Mouse (Mus musculus) limb, embryonic 13.5 days (tissue): ENCODE measurements around the gene Adcy7. TPM values are rescaled to one million over a fixed set of nuclear protein-coding genes. Genes with fewer than 3 reads are reported as not detected.

Experiments used
- ATAC-seq: fragments of 200-750 bp; cut with Nextera tagmentation; 2 replicates; pipeline ENCODE4 v1.8.0; 2017; ENCODE audit warnings: low read depth, moderate number of reproducible peaks, moderate TSS enrichment; ENCODE audit not compliant: low FRiP score
- H3K27ac ChIP-seq: fragments of 300-500 bp; sonication (generic); 2 replicates; pipeline ENCODE4 v1.5.1; 2015; ENCODE audit warnings: inconsistent platforms, mild to moderate bottlenecking, moderate library complexity
- H3K27me3 ChIP-seq: fragments of 300-500 bp; sonication (generic); 2 replicates; pipeline ENCODE4 v1.6.1; 2015; ENCODE audit warnings: mild to moderate bottlenecking, inconsistent platforms
- H3K36me3 ChIP-seq: fragments of 300-500 bp; sonication (generic); 2 replicates; pipeline ENCODE4 v1.6.1; 2015; ENCODE audit warnings: inconsistent platforms, mild to moderate bottlenecking, moderate library complexity
- H3K4me1 ChIP-seq: fragments of 300-500 bp; sonication (generic); 2 replicates; pipeline ENCODE4 v1.6.1; 2015; ENCODE audit warnings: inconsistent platforms
- H3K4me2 ChIP-seq: fragments of 300-500 bp; sonication (generic); replicated peaks from 2 replicates; pipeline ENCODE4 v1.6.1; 2015; ENCODE audit warnings: inconsistent platforms, mild to moderate bottlenecking, moderate library complexity
- H3K4me3 ChIP-seq: fragments of 300-500 bp; sonication (generic); 2 replicates; pipeline ENCODE4 v1.5.1; 2015; ENCODE audit warnings: moderate library complexity, mild to moderate bottlenecking, inconsistent platforms
- H3K9ac ChIP-seq: fragments of 300-500 bp; sonication (generic); 2 replicates; pipeline ENCODE4 v1.6.1; 2015; ENCODE audit warnings: mild to moderate bottlenecking, inconsistent platforms
- H3K9me3 ChIP-seq: fragments of 300-500 bp; sonication (generic); 2 replicates; pipeline ENCODE4 v1.6.1; 2016; ENCODE audit warnings: inconsistent platforms
- WGBS: fragments of 180-500 bp; shearing (Covaris S2); methylation state at CpG from one replicate; pipeline ENCODE4 v1.1.7; 2015; 5-methylcytosine and 5-hydroxymethylcytosine counted together
- polyA plus RNA-seq: library from polyadenylated mRNA; unstranded; fragments of >200 nt; fragmentation: Nextera tagmentation; extraction: Ambion mirVana; gene quantifications from 2 replicates; pipeline ENCODE4 v1.2.1, GENCODE M21; 2015

Adcy7 gene
- polyA plus RNA-seq, 1 experiment from 2014 or later, result 5.1 TPM

DNA sequence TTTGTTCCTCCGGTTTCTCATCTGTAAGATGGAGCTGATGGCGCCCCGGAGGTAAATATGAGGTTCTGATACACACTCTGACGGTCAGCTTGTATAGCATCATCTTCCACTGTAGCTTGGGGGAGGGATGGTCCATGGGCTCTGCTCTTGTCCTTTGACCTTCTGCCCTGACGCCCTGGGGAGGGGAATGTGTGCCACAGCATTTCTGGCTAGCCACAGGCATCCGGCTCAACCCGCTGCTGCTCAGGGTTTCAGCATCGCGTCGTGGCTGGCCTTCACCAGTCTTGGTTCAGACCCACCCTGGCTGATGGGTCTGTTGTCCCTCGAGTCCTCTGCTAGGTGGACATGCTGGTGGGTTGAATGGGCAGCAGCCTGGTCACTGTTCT, 19.1 kb downstream of the Adcy7 start:
- peaks cover 33% of the 10 kb centered on the region for H3K4me1 ChIP-seq
- no peak overlapping the region for H3K4me2 ChIP-seq
- H3K4me3 ChIP-seq, result no peak overlapping the region
- no peak overlapping the region for H3K27ac ChIP-seq
- H3K9me3 ChIP-seq, result no peaks in the 10 kb centered on the region
- no peak overlapping the region for H3K9ac ChIP-seq
- 93% methylated on average over 11 of the region's 11 CpGs for WGBS
- no peaks in the 10 kb centered on the region for H3K36me3 ChIP-seq
- ATAC-seq, result no peak
- no peaks in the 10 kb centered on the region for H3K27me3 ChIP-seq

DNA sequence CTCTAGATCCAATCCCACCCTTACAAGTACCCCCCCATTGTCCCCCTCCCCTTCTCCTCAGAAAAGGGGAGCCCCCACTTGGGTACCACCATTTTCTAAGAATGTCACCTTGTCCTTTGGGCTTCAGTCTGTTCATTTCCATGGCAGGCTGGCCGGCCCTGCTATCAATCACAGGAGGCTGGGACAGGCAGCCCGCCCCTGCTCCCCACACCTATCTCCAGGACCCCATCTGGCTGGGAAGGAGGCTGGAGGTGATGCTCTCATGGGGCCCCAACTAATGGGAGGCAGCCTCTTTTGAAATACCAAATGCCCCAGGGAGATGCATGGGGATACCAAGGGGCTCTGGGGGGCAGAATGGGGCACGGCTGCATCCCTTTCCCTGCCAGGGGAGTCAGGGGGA, 20.7 kb downstream of the Adcy7 start:
- Histone ChIP-seq H3K36me3 (no peaks in the 10 kb centered on the region), H3K27ac (no peak overlapping the region)
- WGBS, result 74% methylated on average over 3 of the region's 3 CpGs

DNA sequence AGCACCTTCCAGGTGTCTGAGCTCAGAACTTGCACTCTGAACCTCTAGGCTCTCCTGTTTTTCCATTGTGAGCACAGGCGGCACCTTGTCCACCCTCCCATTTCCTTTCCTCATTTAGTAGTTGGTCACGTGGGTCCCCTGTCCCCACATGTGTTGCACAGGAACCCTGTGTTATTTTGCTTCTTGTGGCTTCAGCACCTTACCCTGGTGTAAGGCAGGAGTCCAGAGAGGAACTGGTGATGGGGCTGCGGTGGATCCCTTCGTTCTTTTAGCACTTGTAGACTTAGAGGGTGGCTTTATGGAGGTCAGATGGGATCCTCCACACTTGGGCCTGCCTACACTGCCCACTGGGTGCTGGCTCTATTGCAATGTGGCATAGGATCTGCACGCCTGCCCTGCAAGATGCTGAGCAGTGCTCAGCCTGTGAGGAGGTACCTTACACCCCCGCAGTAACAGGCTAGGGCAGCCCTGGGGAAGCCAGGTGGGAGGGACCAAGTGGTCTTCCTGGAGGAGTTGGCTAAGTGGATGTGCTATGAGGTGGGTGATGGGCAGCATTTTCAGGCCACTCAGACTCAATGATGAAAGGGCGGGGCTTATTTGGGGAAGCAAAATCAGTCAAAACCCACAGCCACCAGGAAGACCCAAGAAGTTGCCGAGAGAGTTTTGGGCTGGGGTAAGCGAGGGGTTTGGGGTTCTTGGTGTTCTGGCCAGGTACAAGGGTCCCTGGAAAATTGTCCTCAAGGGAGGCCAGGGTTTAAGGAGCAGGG, 21.6 kb downstream of the Adcy7 start:
- ATAC-seq, result no peak
- Histone ChIP-seq H3K36me3 (no peaks in the 10 kb centered on the region), H3K27ac (no peak overlapping the region), H3K9me3 (no peaks in the 10 kb centered on the region), H3K9ac (no peak overlapping the region), H3K4me1 (peaks cover 28% of the 10 kb centered on the region), H3K4me3 (no peak overlapping the region), H3K4me2 (no peak overlapping the region), H3K27me3 (no peaks in the 10 kb centered on the region)
- WGBS, result 86% methylated on average over 9 of the region's 9 CpGs

More for the DNA sequence above, 20.7 kb downstream of the Adcy7 start:
- Histone ChIP-seq H3K4me2 (no peak overlapping the region), H3K27me3 (no peaks in the 10 kb centered on the region), H3K9me3 (no peaks in the 10 kb centered on the region), H3K9ac (no peak overlapping the region), H3K4me1 (peaks cover 30% of the 10 kb centered on the region), H3K4me3 (no peak overlapping the region)
- no peak for ATAC-seq

DNA sequence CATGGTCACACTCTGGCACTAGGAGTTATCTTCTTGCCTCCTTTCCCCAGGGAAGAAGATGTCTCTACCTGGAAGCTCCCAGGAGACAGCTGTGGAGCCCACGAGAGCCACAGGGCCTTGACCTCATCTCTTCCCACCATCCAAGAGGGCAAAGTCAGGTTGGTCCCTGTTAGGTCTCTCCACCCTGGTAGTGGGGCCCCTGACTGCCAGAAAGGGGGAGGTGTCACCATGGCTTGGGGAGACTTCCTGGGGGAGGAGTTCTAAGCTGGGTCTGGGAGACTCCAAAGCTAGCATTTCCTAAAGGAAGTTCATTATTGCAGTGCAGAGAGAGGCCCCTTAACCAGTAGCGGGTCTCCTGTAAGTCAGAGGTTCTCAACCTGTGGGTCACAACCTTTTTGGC, 22.8 kb downstream of the Adcy7 start:
- ATAC-seq, result no peak
- H3K36me3 ChIP-seq, result no peaks in the 10 kb centered on the region
- no peak overlapping the region for H3K9ac ChIP-seq
- H3K27ac ChIP-seq, result no peak overlapping the region
- 81% methylated on average over 2 of the region's 2 CpGs for WGBS
- peaks cover 18% of the 10 kb centered on the region for H3K4me1 ChIP-seq
- H3K4me3 ChIP-seq, result no peak overlapping the region
- no peaks in the 10 kb centered on the region for H3K27me3 ChIP-seq
- no peaks in the 10 kb centered on the region for H3K9me3 ChIP-seq
- no peak overlapping the region for H3K4me2 ChIP-seq

DNA sequence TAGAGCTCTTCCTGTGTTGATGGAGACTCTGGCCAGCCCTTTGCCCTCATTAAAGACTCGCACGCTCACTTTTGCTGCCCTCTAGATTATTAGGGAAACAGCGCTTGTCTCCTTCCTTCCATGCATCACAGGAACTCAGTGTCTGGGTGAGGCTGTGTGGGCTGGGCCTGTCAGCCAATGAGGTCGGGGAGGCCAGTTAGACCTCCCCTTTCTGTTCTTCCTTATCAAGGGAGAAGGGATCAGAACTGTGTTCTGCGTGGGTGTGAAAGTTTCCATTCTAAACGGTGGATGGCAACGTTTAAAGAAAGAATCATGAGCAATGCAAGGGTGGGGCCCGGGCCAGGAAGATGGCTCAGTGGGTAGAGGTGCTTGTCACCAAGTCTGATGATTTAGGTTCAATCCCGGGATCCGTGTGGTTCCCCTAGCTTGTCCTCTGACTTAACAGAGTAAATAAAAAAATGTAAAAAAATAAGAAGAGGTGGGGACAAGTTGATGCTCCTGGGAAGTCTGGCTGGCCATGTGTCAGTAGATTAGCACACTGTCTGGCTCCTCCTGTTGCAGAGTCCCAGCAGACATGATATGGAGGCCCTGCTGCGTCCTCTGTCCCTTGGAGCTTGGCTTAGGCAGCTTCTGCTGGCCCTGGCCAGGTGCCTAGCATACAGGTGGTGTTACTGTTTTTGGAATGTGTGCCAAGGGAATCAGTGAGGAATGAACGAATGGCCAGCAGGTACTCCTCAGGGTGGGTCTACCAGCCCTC, 26.0 kb downstream of the Adcy7 start:
- Histone ChIP-seq H3K27me3 (no peaks in the 10 kb centered on the region), H3K4me2 (no peak overlapping the region), H3K36me3 (no peaks in the 10 kb centered on the region), H3K9me3 (no peaks in the 10 kb centered on the region), H3K4me3 (no peak overlapping the region), H3K4me1 (peaks cover 23% of the 10 kb centered on the region), H3K9ac (no peak overlapping the region), H3K27ac (no peak overlapping the region)
- WGBS, result 48% methylated on average over 12 of the region's 12 CpGs
- ATAC-seq, result no peak

DNA sequence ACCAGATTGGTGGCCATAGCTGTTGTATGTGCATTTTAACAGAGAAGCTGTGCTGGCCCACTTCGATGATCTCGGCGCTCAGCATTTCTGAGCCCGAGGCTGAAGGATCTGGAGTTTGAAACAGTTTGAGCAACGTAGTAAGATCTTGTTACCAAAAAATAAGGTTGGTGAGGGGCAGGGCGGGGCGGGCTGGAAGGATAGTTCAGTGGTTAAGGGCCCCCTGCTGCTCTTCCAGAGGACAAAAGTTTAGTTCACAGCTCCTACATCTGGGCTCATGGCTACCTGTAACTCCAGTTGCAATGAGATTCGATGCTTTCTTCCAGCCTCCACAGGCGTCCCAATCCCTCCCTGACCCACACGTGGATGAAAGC, 26.5 kb downstream of the Adcy7 start:
- Histone ChIP-seq H3K9ac (no peak overlapping the region), H3K4me2 (no peak overlapping the region), H3K27ac (no peak overlapping the region), H3K27me3 (no peaks in the 10 kb centered on the region), H3K4me1 (peaks cover 23% of the 10 kb centered on the region), H3K9me3 (no peaks in the 10 kb centered on the region), H3K4me3 (no peak overlapping the region), H3K36me3 (no peaks in the 10 kb centered on the region)
- ATAC-seq, result no peak
- WGBS, result 84% methylated on average over 10 of the region's 10 CpGs

DNA sequence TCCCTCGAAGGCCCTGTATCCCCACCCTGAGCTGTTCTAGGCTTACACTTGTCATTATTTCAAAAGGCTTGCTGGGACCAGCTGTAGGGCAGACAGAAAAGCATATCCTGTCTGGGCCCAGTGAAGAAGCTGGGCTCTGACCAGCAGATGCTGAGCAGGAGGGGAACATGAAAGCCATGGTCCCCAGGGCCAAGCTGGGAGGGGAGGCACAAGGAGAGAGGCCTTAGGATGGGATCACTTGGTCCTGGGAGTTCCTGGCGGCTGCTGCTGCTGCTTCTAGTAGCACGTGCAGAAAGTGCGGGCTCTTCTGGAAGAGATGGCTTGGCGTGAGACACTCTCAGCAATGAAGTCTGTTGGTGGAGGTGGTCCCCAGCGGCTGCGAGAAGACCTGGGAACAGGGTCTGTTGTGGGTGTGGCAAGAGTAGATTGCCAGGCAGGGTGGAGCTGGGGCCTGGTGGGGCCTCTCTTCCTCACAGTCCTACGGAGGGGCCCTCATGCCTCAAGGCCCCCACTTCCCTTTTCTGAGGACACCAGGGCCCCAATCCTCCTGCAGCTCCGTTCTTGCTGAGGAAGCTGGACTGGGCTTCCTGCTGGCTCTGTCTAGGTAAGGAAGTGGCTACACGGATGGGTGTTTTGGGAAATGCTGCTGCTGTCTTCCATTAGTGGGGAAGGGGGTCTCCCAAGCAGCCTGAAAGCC, 27.9 kb downstream of the Adcy7 start:
- Histone ChIP-seq H3K4me2 (no peak overlapping the region), H3K4me3 (no peak overlapping the region), H3K27ac (no peak overlapping the region), H3K9me3 (no peaks in the 10 kb centered on the region), H3K27me3 (no peaks in the 10 kb centered on the region), H3K4me1 (peaks cover 20% of the 10 kb centered on the region), H3K9ac (no peak overlapping the region), H3K36me3 (no peaks in the 10 kb centered on the region)
- ATAC-seq, result no peak; the same call in 1 of the 2 replicates
- WGBS, result 70% methylated on average over 10 of the region's 10 CpGs

DNA sequence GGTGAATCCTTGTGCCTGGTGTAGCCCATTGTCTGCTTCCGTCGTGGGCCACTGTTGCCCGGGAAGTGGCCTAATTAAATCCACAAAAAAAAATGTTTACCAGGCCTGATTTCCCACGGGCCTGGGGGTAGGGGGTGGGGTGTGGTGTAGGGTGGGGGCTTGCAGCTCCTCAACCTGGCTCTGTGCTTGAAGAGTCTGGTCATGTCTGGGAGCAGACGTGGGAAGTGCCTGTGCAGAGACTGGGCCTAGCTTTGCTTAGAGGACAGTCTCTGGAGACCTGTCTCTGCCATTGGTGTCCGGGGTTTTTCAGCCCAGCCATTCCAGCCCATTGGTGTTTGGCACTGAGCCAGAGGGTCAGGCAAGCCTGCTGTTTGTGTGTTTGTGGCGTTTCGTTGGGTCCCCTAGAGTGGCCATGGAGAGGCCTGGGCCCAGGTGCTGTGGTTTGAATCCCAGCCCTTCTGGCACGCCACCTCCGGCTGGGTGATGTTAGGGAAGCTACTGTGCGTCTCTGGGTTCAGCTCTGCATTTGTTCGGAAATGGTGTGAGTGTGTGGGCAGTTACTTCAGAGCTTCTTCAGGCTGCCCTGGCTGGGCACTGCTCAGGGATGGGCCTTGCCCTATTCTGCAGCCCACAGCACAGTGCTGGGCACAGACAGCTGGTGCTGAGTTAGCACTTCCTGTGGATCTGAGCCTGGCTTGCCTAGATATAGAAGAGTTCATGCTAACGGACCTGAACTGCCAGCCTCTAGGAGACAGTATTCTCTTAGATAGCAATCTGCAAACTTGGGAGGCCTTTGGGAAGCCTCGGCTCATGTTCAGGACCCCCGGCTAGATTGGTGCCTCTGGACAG, 29.6 kb downstream of the Adcy7 start:
- Histone ChIP-seq H3K4me2 (no peak overlapping the region), H3K4me3 (no peak overlapping the region), H3K9ac (no peak overlapping the region), H3K27ac (no peak overlapping the region), H3K9me3 (no peaks in the 10 kb centered on the region), H3K4me1 (peaks cover 19% of the 10 kb centered on the region), H3K36me3 (no peaks in the 10 kb centered on the region), H3K27me3 (no peaks in the 10 kb centered on the region)
- 65% methylated on average over 15 of the region's 15 CpGs for WGBS
- no peak for ATAC-seq

DNA sequence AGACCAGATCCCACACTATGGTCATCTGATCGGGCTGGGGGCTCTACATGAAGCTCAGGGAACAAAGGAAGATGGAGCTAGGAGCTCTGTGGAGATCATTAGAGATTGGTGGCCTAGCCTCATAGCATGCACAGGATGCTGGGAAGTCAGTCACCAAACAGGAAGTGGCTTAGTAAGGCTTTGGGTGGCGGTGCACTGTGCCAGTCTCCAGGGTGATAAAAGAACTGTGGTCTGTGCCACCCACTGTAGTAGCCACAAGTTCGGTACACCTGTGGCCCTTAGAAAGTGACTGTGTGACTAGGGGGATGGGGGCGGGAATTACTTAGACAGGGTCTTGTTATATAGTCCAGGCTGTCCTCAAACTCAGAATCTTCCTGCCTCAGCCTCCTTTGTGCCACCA, 33.6 kb downstream of the Adcy7 start:
- Histone ChIP-seq H3K9me3 (no peaks in the 10 kb centered on the region), H3K4me3 (no peak overlapping the region), H3K4me1 (peaks cover 11% of the 10 kb centered on the region; the same call in 1 of the 2 replicates), H3K27me3 (no peaks in the 10 kb centered on the region), H3K4me2 (no peak overlapping the region), H3K27ac (no peak overlapping the region), H3K36me3 (no peaks in the 10 kb centered on the region), H3K9ac (no peak overlapping the region)
- 88% methylated on average over 4 of the region's 4 CpGs for WGBS
- no peak for ATAC-seq

DNA sequence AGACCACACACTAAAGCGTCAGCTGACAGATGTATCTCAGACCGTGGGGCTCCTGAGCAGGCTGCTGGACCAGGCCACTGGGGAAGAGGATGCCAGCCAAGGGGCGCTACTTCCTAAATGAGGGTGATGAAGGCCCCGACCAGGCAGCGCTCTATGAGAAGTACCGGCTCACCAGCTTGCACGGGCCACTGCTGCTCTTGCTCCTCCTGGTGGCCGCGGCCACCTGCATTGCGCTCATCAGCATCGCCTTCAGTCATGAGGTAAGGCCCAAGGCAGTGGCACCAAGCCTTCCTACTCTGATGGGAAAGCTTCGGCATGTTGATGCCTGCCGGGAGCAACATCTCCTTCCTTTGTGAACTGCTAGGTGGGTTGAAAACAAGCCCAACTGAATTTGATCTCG, 34.3 kb downstream of the Adcy7 start:
- Histone ChIP-seq H3K9ac (no peak overlapping the region), H3K36me3 (no peaks in the 10 kb centered on the region), H3K27me3 (no peaks in the 10 kb centered on the region), H3K27ac (no peak overlapping the region), H3K4me2 (no peak overlapping the region), H3K9me3 (no peaks in the 10 kb centered on the region), H3K4me1 (peaks cover 8% of the 10 kb centered on the region; the same call in 1 of the 2 replicates), H3K4me3 (no peak overlapping the region)
- WGBS, result 72% methylated on average over 14 of the region's 14 CpGs
- no peak for ATAC-seq

DNA sequence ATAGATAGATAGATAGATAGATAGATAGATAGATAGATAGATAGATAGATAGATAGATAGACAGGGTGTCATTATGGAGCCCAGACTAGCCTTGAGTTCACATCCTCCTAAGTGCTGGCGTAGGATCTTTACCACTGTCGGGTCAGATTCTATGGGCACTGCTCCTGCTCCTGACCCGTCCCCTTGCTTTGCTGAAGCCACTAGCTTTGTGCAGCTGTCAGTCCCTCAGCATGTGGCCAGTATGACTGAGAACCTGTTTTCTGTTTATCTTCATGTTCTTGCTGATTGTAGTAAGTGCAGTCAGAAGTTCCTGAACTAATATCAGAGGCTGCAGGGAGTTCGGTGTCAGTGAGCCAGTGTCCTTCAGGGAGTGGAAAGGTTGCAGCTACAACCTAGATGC, 35.5 kb downstream of the Adcy7 start:
- H3K4me1 ChIP-seq, result no peaks in the 10 kb centered on the region
- WGBS, result 84% methylated on average over 4 of the region's 4 CpGs
- no peaks in the 10 kb centered on the region for H3K9me3 ChIP-seq
- no peak for ATAC-seq
- no peak overlapping the region for H3K4me3 ChIP-seq
- no peak overlapping the region for H3K27ac ChIP-seq
- H3K27me3 ChIP-seq, result no peaks in the 10 kb centered on the region
- no peaks in the 10 kb centered on the region for H3K36me3 ChIP-seq
- no peak overlapping the region for H3K4me2 ChIP-seq
- H3K9ac ChIP-seq, result no peak overlapping the region
